Mouse (Mus musculus): Measurements from ENCODE around the gene Klrg2. TPM values are rescaled to one million over a fixed set of nuclear protein-coding genes. Genes with fewer than 3 reads are reported as not detected.

The Klrg2 gene
- total RNA-seq (2012; rRNA removed) (0.34 and 0.76 TPM in 2 replicates), total RNA-seq (2014; rRNA removed) (0.12 and 0.22 TPM in 2 replicates), polyA plus RNA-seq (2012; ENCODE audit: insufficient read length, low read depth) (0.19 and 0.27 TPM in 2 replicates)

GRCm38 (mm10) chr6:38636852-38637618 is at the start of gene Klrg2:
TSS of gene Klrg2 (minus strand) at chr6:38637242.
- H3K9ac ChIP-seq (ENCODE audit: insufficient read depth, low read depth): 0 out of 2 replicates have a peak within 1 kb of the TSS, but pooled peaks have one; percentile 3
- H3K27me3 ChIP-seq (replicated peaks): no peaks in the 10 kb centered on the region
- 0 out of 2 replicates have a peak, but pooled peaks have one; percentile 17 for TF ChIP-seq SIN3A (IDR thresholded peaks at IDR 0.05; ENCODE audit: low read length)
- 0 out of 2 replicates have a peak, but pooled peaks have one; percentile 42 for TF ChIP-seq UBTF (IDR thresholded peaks at IDR 0.05; ENCODE audit: low read depth, low read length)
- no peak for TF ChIP-seq RAD21 (IDR thresholded peaks at IDR 0.05; ENCODE audit: low read depth, low read length)
- dilution Hi-C loops (cut with MboI; ENCODE audit: extremely low pct_ligation_motif_present, extremely low pct_unique_long_range_greater_than_20kb, low sequenced_read_pairs) (no loop called here), in situ Hi-C loops (cut with MboI; ENCODE audit: low pct_ligation_motif_present, low pct_unique_long_range_greater_than_20kb, low sequenced_read_pairs) (no loop called here)
- H3K27ac ChIP-seq (ENCODE audit: insufficient read depth, low read depth): no peak within 1 kb of the TSS
- no peak for DNase-seq (ENCODE audit: extremely low read depth)
- peak within 1 kb of the TSS; percentile 78 for H3K4me2 ChIP-seq (ENCODE audit: insufficient read depth, low read depth, poor library complexity, severe bottlenecking)
- peak within 1 kb of the TSS in 2 of 3 experiments; percentile 23 to 59 for H3K4me3 ChIP-seq (replicated peaks in 1 of 3; ENCODE audit: low read depth in 2 of 3, low read length in 2 of 3, poor library complexity in 1 of 3)
- no peaks in the 10 kb centered on the region for H3K79me2 ChIP-seq (replicated peaks; ENCODE audit: control insufficient read depth, extremely low read depth, insufficient read depth, poor library complexity, severe bottlenecking)
- peaks cover 7% of the 10 kb centered on the region for H3K9me3 ChIP-seq (replicated peaks; ENCODE audit: low read length)
- H3K36me3 ChIP-seq (replicated peaks in 1 of 2; ENCODE audit: control insufficient read depth in 1 of 2, insufficient read depth in 1 of 2, low read length in 1 of 2): no peaks in the 10 kb centered on the region
- peaks cover 0 to 2% of the 10 kb centered on the region in 2 experiments; a peak in 1 of 4 replicates for H3K4me1 ChIP-seq (ENCODE audit: control insufficient read depth in 1 of 2, insufficient read depth in 2 of 2)

DNA sequence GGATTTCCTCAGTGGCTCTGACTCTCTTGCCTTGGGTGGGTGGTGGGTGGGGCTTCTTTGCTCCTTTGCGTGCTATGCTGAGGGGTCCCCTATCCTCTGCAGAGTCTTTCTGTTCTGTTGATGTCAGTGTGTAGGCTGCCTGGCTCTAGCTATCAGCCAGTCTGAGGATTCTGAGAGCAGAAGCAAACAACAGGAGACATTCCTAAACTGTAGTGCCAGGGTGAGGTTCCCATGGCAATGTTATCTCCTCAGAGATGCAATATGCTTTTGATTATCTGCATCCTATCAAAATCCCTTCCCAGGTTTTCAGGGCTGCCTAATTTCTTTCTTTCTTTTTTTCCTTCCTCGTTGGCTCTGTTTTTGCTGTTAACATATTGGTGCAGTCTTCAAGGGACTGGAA is 45.5 kb upstream of the Klrg2 start:
- in situ Hi-C loops (cut with MboI; ENCODE audit: low pct_ligation_motif_present, low pct_unique_long_range_greater_than_20kb, low sequenced_read_pairs): no loop called here

GRCm38 (mm10) chr6:38677629-38678028 is 40.6 kb upstream of the Klrg2 start:
- in situ Hi-C loops (cut with MboI; ENCODE audit: low pct_ligation_motif_present, low pct_unique_long_range_greater_than_20kb, low sequenced_read_pairs): no loop called here
- Histone ChIP-seq H3K36me3 (replicated peaks in 1 of 2; ENCODE audit: control insufficient read depth in 1 of 2, insufficient read depth in 1 of 2, low read length in 1 of 2) (no peaks in the 10 kb centered on the region), H3K4me3 (replicated peaks in 1 of 3; ENCODE audit: low read depth in 2 of 3, low read length in 2 of 3, poor library complexity in 1 of 3) (no peak overlapping the region), H3K4me2 (ENCODE audit: insufficient read depth, low read depth, poor library complexity, severe bottlenecking) (0 out of 2 replicates have a peak overlapping the region, but pooled peaks have one; percentile 22), H3K4me1 (ENCODE audit: control insufficient read depth in 1 of 2, insufficient read depth in 2 of 2) (peaks cover 0 to 9% of the 10 kb centered on the region in 2 experiments; a peak in 2 of 4 replicates), H3K9ac (ENCODE audit: insufficient read depth, low read depth) (no peak overlapping the region), H3K79me2 (replicated peaks; ENCODE audit: control insufficient read depth, extremely low read depth, insufficient read depth, poor library complexity, severe bottlenecking) (no peaks in the 10 kb centered on the region), H3K9me3 (replicated peaks; ENCODE audit: low read length) (no peaks in the 10 kb centered on the region), H3K27me3 (replicated peaks) (no peaks in the 10 kb centered on the region), H3K27ac (ENCODE audit: insufficient read depth, low read depth) (no peak overlapping the region)
- TF ChIP-seq USF2 (conservative IDR thresholded peaks at IDR 0.05; ENCODE audit: low read depth, low read length) (peak; percentile 73), SMC3 (IDR thresholded peaks at IDR 0.05; ENCODE audit: low read depth, low read length) (no peak), MAX (IDR thresholded peaks at IDR 0.05; ENCODE audit: low read length) (0 out of 2 replicates have a peak, but pooled peaks have one; percentile 39), CTCF (conservative IDR thresholded peaks at IDR 0.05 in 1 of 2, IDR thresholded peaks at IDR 0.05 in 1 of 2; ENCODE audit: low read depth in 2 of 2, low read length in 2 of 2) (peak in 1 of 2 experiments; percentile 32; a peak in 1 of 4 replicates), ELF1 (IDR thresholded peaks at IDR 0.05; ENCODE audit: low read depth, low read length) (no peak), USF1 (IDR thresholded peaks at IDR 0.05; ENCODE audit: low read depth, low read length) (peak; percentile 83), JUND (conservative IDR thresholded peaks at IDR 0.05; ENCODE audit: low read depth, low read length) (no peak), RAD21 (IDR thresholded peaks at IDR 0.05; ENCODE audit: low read depth, low read length) (no peak)
- DNase-seq (ENCODE audit: extremely low read depth): no peak
- dilution Hi-C loops (cut with MboI; ENCODE audit: extremely low pct_ligation_motif_present, extremely low pct_unique_long_range_greater_than_20kb, low sequenced_read_pairs): no loop called here

More for the DNA sequence above, 45.5 kb upstream of the Klrg2 start:
- Histone ChIP-seq H3K27me3 (replicated peaks) (no peaks in the 10 kb centered on the region), H3K9me3 (replicated peaks; ENCODE audit: low read length) (no peaks in the 10 kb centered on the region), H3K79me2 (replicated peaks; ENCODE audit: control insufficient read depth, extremely low read depth, insufficient read depth, poor library complexity, severe bottlenecking) (no peaks in the 10 kb centered on the region), H3K9ac (ENCODE audit: insufficient read depth, low read depth) (no peak overlapping the region), H3K36me3 (replicated peaks in 1 of 2; ENCODE audit: control insufficient read depth in 1 of 2, insufficient read depth in 1 of 2, low read length in 1 of 2) (no peaks in the 10 kb centered on the region), H3K27ac (ENCODE audit: insufficient read depth, low read depth) (no peak overlapping the region), H3K4me1 (ENCODE audit: control insufficient read depth in 1 of 2, insufficient read depth in 2 of 2) (peaks cover 14 to 15% of the 10 kb centered on the region in 2 experiments), H3K4me2 (ENCODE audit: insufficient read depth, low read depth, poor library complexity, severe bottlenecking) (no peak overlapping the region), H3K4me3 (replicated peaks in 1 of 3; ENCODE audit: low read depth in 2 of 3, low read length in 2 of 3, poor library complexity in 1 of 3) (no peak overlapping the region)
- no peak for DNase-seq (ENCODE audit: extremely low read depth)
- TF ChIP-seq SMC3 (IDR thresholded peaks at IDR 0.05; ENCODE audit: low read depth, low read length): no peak
- TF ChIP-seq USF2 (conservative IDR thresholded peaks at IDR 0.05; ENCODE audit: low read depth, low read length): no peak
- TF ChIP-seq TCF12 (IDR thresholded peaks at IDR 0.05; ENCODE audit: low read depth, low read length): no peak
- TF ChIP-seq ZC3H11A (IDR thresholded peaks at IDR 0.05; ENCODE audit: low read depth, low read length): no peak
- no peak for TF ChIP-seq ZMIZ1 (IDR thresholded peaks at IDR 0.05; ENCODE audit: low read depth, low read length)
- no peak for TF ChIP-seq POLR2AphosphoS2 (IDR thresholded peaks at IDR 0.05; ENCODE audit: low read depth, low read length)
- no peak for TF ChIP-seq SIN3A (IDR thresholded peaks at IDR 0.05; ENCODE audit: low read length)
- no peak for TF ChIP-seq TBP (conservative IDR thresholded peaks at IDR 0.05; ENCODE audit: low read depth, low read length)
- no peak for TF ChIP-seq ZKSCAN1 (IDR thresholded peaks at IDR 0.05; ENCODE audit: borderline replicate concordance, low read depth, low read length)
- TF ChIP-seq MXI1 (IDR thresholded peaks at IDR 0.05; ENCODE audit: low read depth, low read length): no peak
- no peak for TF ChIP-seq GABPA (IDR thresholded peaks at IDR 0.05; ENCODE audit: insufficient replicate concordance, low read depth, low read length)
- no peak for TF ChIP-seq RCOR1 (conservative IDR thresholded peaks at IDR 0.05; ENCODE audit: low read depth, low read length)
- no peak for TF ChIP-seq UBTF (IDR thresholded peaks at IDR 0.05; ENCODE audit: low read depth, low read length)
- no peak for TF ChIP-seq MAFK (IDR thresholded peaks at IDR 0.05; ENCODE audit: insufficient replicate concordance, low read length)
- no peak for TF ChIP-seq BHLHE40 (IDR thresholded peaks at IDR 0.05; ENCODE audit: low read depth, low read length)
- TF ChIP-seq NRF1 (IDR thresholded peaks at IDR 0.05; ENCODE audit: low read depth, low read length): no peak
- TF ChIP-seq MAZ (IDR thresholded peaks at IDR 0.05; ENCODE audit: low read depth, low read length): no peak
- no peak for TF ChIP-seq E2F4 (IDR thresholded peaks at IDR 0.05; ENCODE audit: insufficient replicate concordance, low read depth, low read length)
- dilution Hi-C loops (cut with MboI; ENCODE audit: extremely low pct_ligation_motif_present, extremely low pct_unique_long_range_greater_than_20kb, low sequenced_read_pairs): no loop called here

All from CH12.LX (cell line).